Mouse (Mus musculus) mouse embryonic stem cell (cell line): ENCODE results near the gene Tcea2.

Source experiments
- in situ Hi-C, 2 experiments: fragments of 300-500 bp; cut with MboI; formaldehyde crosslinking; loops; 1 replicate in 1 of 2; 3 replicates in 1 of 2; pipeline ENCODE4 v1.14.3; 2019 to 2020; ENCODE audit warnings: low sequenced_read_pairs in 2 of 2, low pct_unique_long_range_greater_than_20kb in 1 of 2, mixed read lengths in 1 of 2; ENCODE audit not compliant: unreplicated experiment in 1 of 2

The Tcea2 gene

GRCm38 (mm10) chr2:181693339-181694280 is 13.5 kb downstream of the Tcea2 start, which contains the start of gene Rgs19:
Gene Rgs19, minus strand, starts transcription at chr2:181693977.
- in situ Hi-C loops = no loop called here

GRCm38 (mm10) chr2:181694581-181694980 is 14.5 kb downstream of the Tcea2 start:
- in situ Hi-C loops = no loop called here

- in situ Hi-C loops = no loop called here
These were observed 15.7 kb downstream of the Tcea2 start for GRCm38 (mm10) chr2:181695776-181696175.

- in situ Hi-C loops = no loop called here
These were observed 16.8 kb downstream of the Tcea2 start for GRCm38 (mm10) chr2:181696801-181697420.

GRCm38 (mm10) chr2:181698241-181698640 is 18.1 kb downstream of the Tcea2 start, which contains the start of gene Lkaaear1:
Gene Lkaaear1, minus strand, starts transcription at chr2:181698442.
- in situ Hi-C loops = no loop called here

- in situ Hi-C loops = no loop called here
These were observed 26.6 kb downstream of the Tcea2 start for GRCm38 (mm10) chr2:181706668-181707067.

GRCm38 (mm10) chr2:181713749-181714148 is 33.6 kb downstream of the Tcea2 start:
- in situ Hi-C loops = no loop called here

GRCm38 (mm10) chr2:181714903-181715326 is 34.8 kb downstream of the Tcea2 start, which contains the start of gene Oprl1:
Gene Oprl1, plus strand, starts transcription at chr2:181715016.
- in situ Hi-C loops = no loop called here

GRCm38 (mm10) chr2:181715382-181715781 is 35.3 kb downstream of the Tcea2 start:
- in situ Hi-C loops = no loop called here

GRCm38 (mm10) chr2:181716991-181717390 is 36.9 kb downstream of the Tcea2 start:
- in situ Hi-C loops = no loop called here

- in situ Hi-C loops = loop anchor here in 1 of 2 experiments (10.0 kb wide), 1 partner anchor 145 kb away; the partner anchor contains the start of gene Polr3k
These were observed 40.0 kb downstream of the Tcea2 start for GRCm38 (mm10) chr2:181720061-181720460.

GRCm38 (mm10) chr2:181721200-181721599 is 41.1 kb downstream of the Tcea2 start:
- in situ Hi-C loops = loop anchor here in 1 of 2 experiments (10.0 kb wide), 1 partner anchor 144 kb away; the partner anchor contains the start of gene Polr3k

GRCm38 (mm10) chr2:181722213-181722612 is 42.1 kb downstream of the Tcea2 start:
- in situ Hi-C loops = loop anchor here in 1 of 2 experiments (10.0 kb wide), 1 partner anchor 143 kb away; the partner anchor contains the start of gene Polr3k

GRCm38 (mm10) chr2:181727659-181728262 is 47.7 kb downstream of the Tcea2 start:
- in situ Hi-C loops = loop anchor here in 1 of 2 experiments (10.0 kb wide), 1 partner anchor 137 kb away; the partner anchor contains the start of gene Polr3k

- in situ Hi-C loops = no loop called here
These were observed 49.9 kb downstream of the Tcea2 start for GRCm38 (mm10) chr2:181730051-181730450.
